Mouse (Mus musculus) kidney, embryonic 14.5 days (tissue): ENCODE results near the gene BC051665. TPM values are rescaled to one million over a fixed set of nuclear protein-coding genes. Genes with fewer than 3 reads are reported as not detected.

ENCODE experiments used
- ATAC-seq: fragments of 200-750 bp; cut with Nextera tagmentation; 2 replicates; pipeline ENCODE4 v1.8.0; 2017; ENCODE audit warnings: moderate number of reproducible peaks, mild to moderate bottlenecking, moderate TSS enrichment, moderate library complexity; ENCODE audit not compliant: low FRiP score, low TSS enrichment
- H3K27ac ChIP-seq: fragments of 300-500 bp; sonication (generic); 2 replicates; pipeline ENCODE4 v1.5.1; 2014; ENCODE audit warnings: low read depth, mild to moderate bottlenecking, low read length, moderate library complexity, mixed read lengths
- H3K27me3 ChIP-seq: fragments of 300-500 bp; sonication (generic); 2 replicates; pipeline ENCODE4 v1.6.1; 2014; ENCODE audit warnings: mild to moderate bottlenecking, low read length; ENCODE audit not compliant: control insufficient read depth, insufficient read depth
- H3K36me3 ChIP-seq: fragments of 300-500 bp; sonication (generic); 2 replicates; pipeline ENCODE4 v1.6.1; 2014; ENCODE audit warnings: low read length, mixed read lengths; ENCODE audit not compliant: control insufficient read depth, insufficient read depth
- H3K4me1 ChIP-seq: fragments of 300-500 bp; sonication (generic); 2 replicates; pipeline ENCODE4 v1.6.1; 2014; ENCODE audit warnings: low read length, mixed read lengths; ENCODE audit not compliant: control insufficient read depth, insufficient read depth
- H3K4me2 ChIP-seq: fragments of 300-500 bp; sonication (generic); replicated peaks from 2 replicates; pipeline ENCODE4 v1.6.1; 2014; ENCODE audit warnings: low read depth, mild to moderate bottlenecking, low read length
- H3K4me3 ChIP-seq: fragments of 300-500 bp; sonication (generic); 2 replicates; pipeline ENCODE4 v1.5.1; 2014; ENCODE audit warnings: mild to moderate bottlenecking, low read length
- H3K9ac ChIP-seq: fragments of 300-500 bp; sonication (generic); 2 replicates; pipeline ENCODE4 v1.6.1; 2014; ENCODE audit warnings: low read depth, mild to moderate bottlenecking, low read length, moderate library complexity
- H3K9me3 ChIP-seq: fragments of 300-500 bp; sonication (generic); 2 replicates; pipeline ENCODE4 v1.6.1; 2016; ENCODE audit warnings: low read length; ENCODE audit not compliant: control insufficient read depth
- WGBS: fragments of 180-500 bp; shearing (Covaris S2); extraction: QIAGEN DNeasy Blood & Tissue Kit; methylation state at CpG from one replicate; pipeline ENCODE4 v1.1.7; 2014; 5-methylcytosine and 5-hydroxymethylcytosine counted together
- polyA plus RNA-seq: library from polyadenylated mRNA; unstranded; fragments of >200 nt; fragmentation: Nextera tagmentation; extraction: Ambion mirVana; gene quantifications from 2 replicates; pipeline ENCODE4 v1.2.1, GENCODE M21; 2014

The BC051665 gene
- not detected in 2 replicates for polyA plus RNA-seq

GRCm38 (mm10) chr13:60786264-60786663 is at the start of gene BC051665:
Gene BC051665, minus strand, starts transcription at chr13:60786364.
- no peak for ATAC-seq
- Histone ChIP-seq H3K4me1 (no peaks in the 10 kb centered on the region), H3K4me3 (no peak within 1 kb of the TSS), H3K4me2 (no peak within 1 kb of the TSS), H3K9me3 (no peaks in the 10 kb centered on the region), H3K36me3 (no peaks in the 10 kb centered on the region), H3K27ac (no peak within 1 kb of the TSS), H3K9ac (no peak within 1 kb of the TSS), H3K27me3 (no peaks in the 10 kb centered on the region)

GRCm38 (mm10) chr13:60826052-60826451 is 39.9 kb upstream of the BC051665 start:
- Histone ChIP-seq H3K9ac (no peak overlapping the region), H3K27ac (no peak overlapping the region), H3K27me3 (no peaks in the 10 kb centered on the region), H3K4me3 (no peak overlapping the region), H3K4me2 (no peak overlapping the region), H3K9me3 (no peaks in the 10 kb centered on the region), H3K36me3 (no peaks in the 10 kb centered on the region), H3K4me1 (no peaks in the 10 kb centered on the region)
- ATAC-seq, result no peak
- WGBS, result 64% methylated on average over 3 of the region's 3 CpGs

DNA sequence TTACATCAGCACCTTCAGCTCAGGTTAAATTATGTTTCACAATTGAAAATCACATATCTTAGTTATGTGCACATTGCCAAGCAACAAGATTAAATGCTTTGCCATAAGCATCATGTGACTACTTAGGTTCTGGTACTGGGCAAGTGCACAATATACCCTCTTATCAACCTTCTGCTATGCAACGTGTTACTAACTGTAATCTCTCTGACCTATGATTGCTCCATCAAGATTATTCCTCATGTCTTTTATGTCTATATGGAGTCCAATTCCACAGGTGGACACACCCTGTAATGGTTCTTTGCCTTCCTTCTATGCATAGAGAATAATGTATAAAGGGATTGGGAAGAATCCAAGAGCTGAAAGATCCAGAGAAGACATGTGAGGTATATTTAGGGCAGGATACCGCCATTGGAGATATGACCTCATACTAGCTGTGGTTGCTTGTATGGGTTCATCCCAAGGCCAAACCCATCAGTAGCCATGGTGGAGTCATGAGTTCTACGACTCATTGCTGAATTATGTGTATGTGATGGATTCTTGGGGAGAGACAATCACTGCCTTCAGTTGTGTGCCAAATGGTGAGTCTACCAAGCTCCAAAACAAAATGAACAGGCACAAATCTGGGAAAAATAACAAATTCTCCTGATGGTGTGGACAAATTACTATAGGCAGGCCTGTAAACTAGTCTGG is 34.5 kb upstream of the BC051665 start:
- Histone ChIP-seq H3K9ac (no peak overlapping the region), H3K4me3 (no peak overlapping the region), H3K9me3 (no peaks in the 10 kb centered on the region), H3K4me1 (no peaks in the 10 kb centered on the region), H3K27me3 (no peaks in the 10 kb centered on the region), H3K4me2 (no peak overlapping the region), H3K27ac (no peak overlapping the region), H3K36me3 (no peaks in the 10 kb centered on the region)
- no peak for ATAC-seq
- WGBS, result 68% methylated on average over 3 of the region's 3 CpGs

GRCm38 (mm10) chr13:60819469-60819868 is 33.3 kb upstream of the BC051665 start:
- Histone ChIP-seq H3K9me3 (no peaks in the 10 kb centered on the region), H3K27ac (no peak overlapping the region), H3K4me2 (no peak overlapping the region), H3K4me3 (no peak overlapping the region), H3K27me3 (no peaks in the 10 kb centered on the region), H3K4me1 (no peaks in the 10 kb centered on the region), H3K36me3 (no peaks in the 10 kb centered on the region), H3K9ac (no peak overlapping the region)
- WGBS, result 10% methylated on average over 7 of the region's 7 CpGs
- no peak for ATAC-seq

DNA sequence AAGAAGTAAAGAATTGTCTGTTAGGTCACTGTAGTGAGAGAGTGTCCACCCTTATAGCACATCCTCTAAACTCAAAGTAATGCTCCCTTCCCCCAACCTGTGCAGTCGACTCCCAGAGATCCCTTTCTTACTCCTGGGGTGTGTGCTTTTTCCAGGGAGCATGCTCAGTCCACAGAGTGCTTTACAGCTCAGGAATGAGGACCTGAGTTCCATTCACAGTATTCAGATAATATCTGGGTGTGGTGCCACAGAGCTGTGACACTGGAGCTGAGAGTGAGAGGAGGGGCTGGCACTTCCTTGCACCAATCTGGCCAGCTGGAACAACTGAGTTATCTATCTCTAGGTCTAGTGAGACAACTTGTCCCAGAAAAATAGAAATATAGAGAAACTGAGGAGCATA is 27.6 kb upstream of the BC051665 start:
- H3K9me3 ChIP-seq, result no peaks in the 10 kb centered on the region
- no peak overlapping the region for H3K27ac ChIP-seq
- ATAC-seq, result no peak
- WGBS, result 71% methylated on average over 1 of the region's 1 CpGs
- H3K9ac ChIP-seq, result no peak overlapping the region
- no peak overlapping the region for H3K4me3 ChIP-seq
- no peak overlapping the region for H3K4me2 ChIP-seq
- H3K4me1 ChIP-seq, result no peaks in the 10 kb centered on the region
- H3K27me3 ChIP-seq, result no peaks in the 10 kb centered on the region
- H3K36me3 ChIP-seq, result no peaks in the 10 kb centered on the region

DNA sequence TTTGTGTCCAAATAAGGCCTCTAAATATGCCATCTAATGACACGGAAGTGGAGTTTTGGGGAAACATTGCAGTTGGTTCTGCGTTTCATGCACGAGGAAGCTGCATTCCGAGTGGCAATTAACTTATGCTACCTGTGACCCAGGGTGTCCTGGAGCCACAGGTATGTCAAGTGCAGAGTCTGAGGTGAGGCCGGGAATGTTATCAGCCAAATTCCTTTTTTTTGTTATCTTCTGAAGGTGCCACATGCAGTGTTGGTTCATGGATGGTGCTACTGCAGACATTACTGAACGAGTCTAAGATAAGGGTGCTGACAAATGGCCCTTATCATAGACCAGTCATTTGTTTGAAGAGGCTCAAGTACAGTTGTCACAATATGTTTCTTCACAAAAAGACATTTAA is 26.6 kb upstream of the BC051665 start:
- Histone ChIP-seq H3K27me3 (no peaks in the 10 kb centered on the region), H3K4me3 (no peak overlapping the region), H3K27ac (no peak overlapping the region), H3K4me1 (no peaks in the 10 kb centered on the region), H3K9ac (no peak overlapping the region), H3K9me3 (no peaks in the 10 kb centered on the region), H3K36me3 (no peaks in the 10 kb centered on the region), H3K4me2 (no peak overlapping the region)
- WGBS, result 88% methylated on average over 6 of the region's 6 CpGs
- ATAC-seq, result no peak

DNA sequence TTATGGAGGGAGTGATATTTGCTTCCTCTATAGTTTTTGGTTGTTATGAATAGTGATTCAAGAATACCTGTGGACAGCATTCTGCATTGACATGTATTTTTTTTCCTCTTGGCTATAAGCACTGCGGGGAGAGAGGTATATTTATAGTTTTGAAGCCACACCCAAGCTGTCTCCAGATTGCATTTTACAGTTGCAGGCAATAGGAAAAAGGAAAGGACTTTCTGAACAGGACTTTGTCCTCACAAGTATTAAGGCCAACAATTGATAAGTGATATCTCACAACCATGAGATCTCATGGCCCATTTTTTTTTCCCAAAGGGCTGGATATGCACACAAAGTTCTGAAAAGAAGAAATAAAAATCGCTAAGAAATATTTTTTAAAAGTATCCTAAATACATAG is 23.5 kb upstream of the BC051665 start:
- Histone ChIP-seq H3K9me3 (no peaks in the 10 kb centered on the region), H3K9ac (no peak overlapping the region), H3K4me3 (no peak overlapping the region), H3K36me3 (no peaks in the 10 kb centered on the region), H3K27ac (no peak overlapping the region), H3K4me1 (no peaks in the 10 kb centered on the region), H3K27me3 (no peaks in the 10 kb centered on the region), H3K4me2 (no peak overlapping the region)
- ATAC-seq, result no peak
- 76% methylated on average over 2 of the region's 2 CpGs for WGBS

- Histone ChIP-seq H3K4me1 (no peaks in the 10 kb centered on the region), H3K36me3 (no peaks in the 10 kb centered on the region), H3K4me2 (no peak within 1 kb of the TSS), H3K27me3 (no peaks in the 10 kb centered on the region), H3K9me3 (no peaks in the 10 kb centered on the region), H3K27ac (no peak within 1 kb of the TSS), H3K9ac (no peak within 1 kb of the TSS), H3K4me3 (no peak within 1 kb of the TSS)
- ATAC-seq, result no peak
- 72% methylated on average over 1 of the region's 1 CpGs for WGBS
Measured at GRCm38 (mm10) chr13:60802749-60803148, 16.6 kb upstream of the BC051665 start, which contains the start of gene Ctsll3. Gene Ctsll3, minus strand, starts transcription at chr13:60802849.

DNA sequence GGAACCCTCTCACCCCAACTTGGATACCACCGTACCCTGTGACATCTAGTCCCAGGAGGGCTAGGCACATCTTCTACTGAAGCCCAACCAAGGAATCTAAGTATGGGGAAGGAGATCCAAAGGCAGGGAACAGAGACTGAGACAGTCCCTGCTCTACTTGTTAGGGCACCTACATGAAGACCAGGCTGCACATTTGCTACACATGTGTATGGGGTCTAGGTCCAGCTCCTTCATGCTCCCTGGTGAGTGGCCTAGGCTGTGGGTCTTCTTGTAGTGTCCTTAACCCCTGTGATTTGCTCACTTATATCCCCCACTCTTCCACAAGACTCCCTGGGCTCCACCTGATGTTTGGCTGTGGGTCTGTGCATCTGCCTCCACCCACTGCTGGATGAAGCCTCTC is 3.3 kb upstream of the BC051665 start:
- Histone ChIP-seq H3K4me2 (no peak overlapping the region), H3K9me3 (no peaks in the 10 kb centered on the region), H3K4me3 (no peak overlapping the region), H3K27ac (no peak overlapping the region), H3K27me3 (no peaks in the 10 kb centered on the region), H3K4me1 (no peaks in the 10 kb centered on the region), H3K9ac (no peak overlapping the region), H3K36me3 (no peaks in the 10 kb centered on the region)
- WGBS, result 92% methylated on average over 1 of the region's 1 CpGs
- no peak for ATAC-seq
